Mouse (Mus musculus): ENCODE measurements at regions not wholly inside any gene's neighbourhood (a gene's known extent, or its start where the extent isn't known, plus 50 kb on each side); places are given as distances from the start of the nearest gene placed in this dataset.
"Not testable (repeated sequence)": the region's sequence is repeated elsewhere in the genome, so short reads cannot be mapped to it uniquely, and the experiment has no call there.

DNA sequence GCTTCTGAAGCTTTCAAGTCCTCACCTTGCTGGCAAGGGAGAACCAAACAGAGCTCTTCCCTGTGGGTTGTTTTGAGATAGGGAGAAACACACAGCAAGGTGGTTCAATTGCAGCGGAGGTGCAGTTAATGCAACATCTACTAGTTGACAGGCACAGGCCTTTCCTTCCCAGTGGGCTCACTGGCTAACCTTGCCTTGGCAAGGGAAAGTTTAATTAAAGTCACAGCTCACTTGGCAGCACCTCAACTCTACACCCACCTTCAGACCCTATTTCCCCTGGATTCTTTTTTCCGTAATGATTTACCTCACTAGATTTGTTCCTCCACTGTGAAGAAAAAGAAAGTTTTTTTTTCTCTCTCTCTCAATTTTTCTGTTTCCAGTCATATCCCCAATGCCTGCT lies 314.5 kb downstream of the Tlr4 start:
- DNase-seq = no peak

DNA sequence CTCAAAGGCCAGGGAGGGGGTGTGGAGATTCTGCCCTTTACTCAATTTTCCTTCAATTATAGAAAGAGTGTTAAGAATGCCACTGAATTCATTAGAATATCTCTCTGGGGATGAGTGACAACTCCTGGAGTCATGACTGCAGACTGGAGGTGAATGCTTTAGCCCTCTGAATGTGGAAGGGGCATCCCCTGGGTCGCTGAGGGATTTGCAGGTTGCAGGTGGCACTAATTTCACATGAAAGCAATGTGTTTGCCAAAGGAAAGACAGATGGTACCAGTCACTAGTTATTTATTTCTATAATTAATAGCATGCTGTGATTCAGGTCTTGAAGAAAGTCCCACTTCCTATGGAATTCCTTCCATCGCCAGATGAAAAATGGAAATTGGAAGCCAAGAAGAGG lies 321.1 kb downstream of the Tlr4 start:
- DNase-seq = no peak

DNA sequence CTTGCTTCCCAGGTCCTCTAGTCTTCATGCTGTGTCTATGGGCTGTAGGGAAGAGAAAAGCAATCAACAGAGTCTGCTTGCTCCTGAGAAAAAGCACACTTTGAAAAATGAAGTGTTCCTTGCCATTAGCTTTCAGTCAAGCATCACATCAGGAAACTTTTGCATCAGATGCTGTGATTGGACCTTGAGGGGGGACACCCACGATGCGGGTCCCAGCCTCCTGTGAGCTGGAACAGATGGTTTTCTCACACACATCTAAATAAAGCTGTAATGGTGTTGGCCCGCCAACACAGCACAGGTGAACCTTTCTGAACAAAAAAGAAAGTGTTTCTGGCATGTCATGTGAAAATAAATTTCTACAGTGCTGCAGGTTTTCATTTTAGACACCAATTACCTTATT lies 335.3 kb downstream of the Tlr4 start:
- no peak for DNase-seq

DNA sequence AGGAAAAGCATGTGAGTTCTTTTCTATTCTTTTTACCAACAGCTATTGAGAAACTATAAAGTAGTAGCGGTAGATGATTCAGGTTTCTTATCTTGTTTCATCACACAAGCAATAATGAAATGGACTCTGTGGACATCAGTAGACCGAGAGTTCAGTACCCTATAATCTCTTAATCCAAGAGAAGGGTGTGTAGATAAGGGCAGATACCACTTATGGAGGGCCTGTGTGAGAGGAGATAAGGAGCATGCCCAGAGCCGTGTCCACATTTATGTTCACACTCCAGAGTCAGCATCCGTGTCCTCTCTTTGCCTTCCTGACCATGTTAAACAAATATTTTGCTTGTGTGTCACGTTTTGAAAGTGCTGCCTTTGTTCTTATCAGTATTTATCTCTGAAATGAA lies 340.3 kb downstream of the Tlr4 start:
- DNase-seq = no peak

DNA sequence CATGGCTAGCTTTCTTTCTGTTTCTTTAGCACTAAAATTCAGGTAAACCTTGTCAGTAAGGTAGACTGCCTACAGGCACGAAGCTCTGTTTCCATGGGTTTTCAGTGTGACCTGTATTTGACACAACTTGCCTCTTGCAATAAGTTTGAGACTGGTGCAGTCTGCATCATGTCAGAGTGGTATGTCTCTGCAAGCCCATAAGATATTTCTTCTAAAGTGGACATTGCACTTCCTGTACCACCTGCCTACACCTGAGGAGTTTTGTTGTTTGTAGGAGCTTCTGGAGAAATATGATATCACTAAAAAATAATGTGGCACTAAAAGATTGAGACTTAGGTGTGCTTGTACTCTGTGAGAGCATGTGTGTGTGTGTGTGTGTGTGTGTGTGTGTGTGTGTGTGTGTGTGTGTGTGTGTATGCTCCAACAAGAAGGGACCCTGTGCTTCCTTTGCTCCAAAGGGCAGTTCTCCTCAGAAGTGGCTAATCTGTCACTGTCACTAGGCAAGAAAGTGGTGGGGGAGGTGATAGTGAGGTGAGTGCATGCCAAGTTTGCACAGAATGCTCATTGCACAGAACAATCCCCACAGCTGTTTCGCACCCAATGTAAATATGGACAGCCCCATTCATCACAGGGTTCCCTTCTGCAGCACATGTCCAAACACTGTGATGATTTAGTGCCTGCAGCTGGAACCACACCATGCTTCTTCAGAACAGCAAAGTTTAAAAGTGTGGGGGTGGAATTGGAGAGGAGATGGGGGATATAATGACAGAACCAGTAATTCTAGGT lies 360.5 kb downstream of the Tlr4 start:
- DNase-seq = no peak

DNA sequence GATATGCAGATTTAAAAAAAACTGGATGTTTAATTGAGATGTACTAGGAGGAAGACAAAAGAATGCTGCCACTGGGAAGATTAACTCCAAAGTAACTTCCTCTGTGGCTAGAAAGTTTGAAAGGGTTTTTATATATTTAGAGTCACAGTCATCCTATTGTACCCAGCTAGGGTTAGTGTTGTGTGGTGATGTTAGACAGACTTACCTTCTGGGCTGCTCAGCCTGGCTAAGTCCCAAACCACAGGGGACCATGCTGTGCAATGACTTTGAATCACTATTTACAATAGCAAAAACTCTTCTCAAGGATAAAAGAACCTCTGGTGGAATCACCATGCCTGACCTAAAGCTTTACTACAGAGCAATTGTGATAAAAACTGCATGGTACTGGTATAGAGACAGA lies 363.2 kb downstream of the Tlr4 start:
- DNase-seq = no peak

DNA sequence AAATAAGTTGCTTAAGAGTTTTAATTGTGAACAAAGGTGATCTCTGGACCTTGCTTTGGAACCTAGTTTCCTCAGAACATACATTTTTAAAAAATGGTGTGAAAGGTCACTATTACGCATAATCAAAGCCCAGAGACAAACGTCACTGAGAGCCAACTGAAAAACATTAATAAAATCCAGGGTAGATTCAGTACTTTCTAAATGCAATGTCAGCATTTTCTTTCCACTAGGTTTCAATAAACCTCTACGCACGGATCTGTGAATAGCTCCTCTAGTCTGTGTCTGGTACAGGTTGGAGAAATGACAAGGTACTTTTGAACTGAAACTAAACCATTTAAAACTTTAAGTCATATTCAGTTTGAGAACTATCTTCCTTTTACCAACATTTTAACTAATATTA lies 367.0 kb downstream of the Tlr4 start:
- no peak for DNase-seq

DNA sequence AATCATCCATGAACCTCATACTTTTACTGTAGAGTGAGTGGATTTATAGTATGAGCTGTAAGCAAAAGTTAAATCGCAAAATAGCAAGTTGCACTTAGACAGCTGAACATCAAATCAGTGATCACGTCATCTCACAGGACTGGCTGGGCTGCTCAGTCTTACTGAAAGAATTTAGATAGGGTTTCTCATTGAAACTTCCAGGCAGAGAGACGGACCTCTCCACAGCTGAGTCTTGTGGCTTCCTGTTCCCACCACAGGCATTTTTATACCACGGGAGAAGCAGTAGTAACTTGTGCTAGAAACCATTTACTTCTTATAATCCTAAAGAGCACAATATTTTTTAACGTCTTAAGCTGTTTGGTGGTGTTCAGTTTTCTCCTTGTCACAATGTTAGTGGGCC lies 369.5 kb downstream of the Tlr4 start:
- no peak for DNase-seq

DNA sequence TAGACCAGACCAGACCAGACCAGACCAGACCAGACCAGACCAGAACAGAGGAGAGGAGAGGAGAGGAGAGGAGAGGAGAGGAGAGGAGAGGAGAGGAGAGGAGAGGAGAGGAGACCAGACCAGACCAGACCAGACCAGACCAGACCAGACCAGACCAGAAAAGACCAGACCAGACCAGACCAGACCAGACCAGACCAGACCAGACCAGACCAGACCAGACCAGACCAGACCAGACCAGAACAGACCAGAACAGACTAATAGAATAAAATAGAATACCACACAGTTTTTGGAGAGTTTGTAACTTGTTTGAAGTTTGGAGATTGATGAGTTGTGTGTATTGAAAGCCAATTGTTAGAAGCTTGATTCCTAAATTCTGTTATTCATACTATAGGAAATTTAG lies 381.0 kb downstream of the Tlr4 start:
- DNase-seq = peak; percentile 48

DNA sequence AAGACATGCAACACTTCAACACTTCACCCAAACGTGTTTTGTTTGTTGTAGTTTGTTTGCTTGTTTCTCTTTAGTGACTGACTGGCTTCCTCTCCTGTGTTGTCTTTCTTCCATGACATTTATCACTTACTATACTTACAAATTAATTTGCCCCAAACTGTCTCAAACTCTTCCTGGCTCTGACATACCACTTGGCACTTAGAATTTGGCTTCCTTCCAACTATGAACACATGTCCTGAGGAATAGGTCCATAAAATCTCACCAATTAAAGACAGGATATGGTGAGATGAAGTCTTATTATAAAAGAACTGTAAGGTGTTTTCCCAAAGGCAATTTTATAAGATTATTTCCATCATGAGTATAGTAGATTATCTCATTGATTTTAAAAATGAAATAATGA lies 386.0 kb downstream of the Tlr4 start:
- DNase-seq = no peak

DNA sequence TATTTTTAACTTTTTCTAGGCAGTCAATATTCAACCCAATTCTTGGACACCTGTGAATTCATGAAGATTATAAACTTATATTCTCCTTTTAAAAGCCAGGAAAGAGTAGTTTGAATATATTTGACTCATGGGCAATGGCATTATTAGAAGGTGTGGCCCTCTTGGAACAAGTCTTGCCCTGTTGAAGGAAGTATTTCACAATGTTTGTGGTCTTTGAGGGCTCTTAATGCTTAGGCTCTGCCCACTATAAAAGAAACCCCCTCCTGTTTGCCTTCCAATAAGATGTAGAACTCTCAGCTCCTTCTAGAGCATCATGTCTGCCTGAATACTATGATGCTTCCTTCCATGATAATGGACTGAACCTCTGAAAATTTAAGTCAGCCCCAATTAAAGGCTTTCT lies 397.1 kb downstream of the Tlr4 start:
- no peak for DNase-seq

DNA sequence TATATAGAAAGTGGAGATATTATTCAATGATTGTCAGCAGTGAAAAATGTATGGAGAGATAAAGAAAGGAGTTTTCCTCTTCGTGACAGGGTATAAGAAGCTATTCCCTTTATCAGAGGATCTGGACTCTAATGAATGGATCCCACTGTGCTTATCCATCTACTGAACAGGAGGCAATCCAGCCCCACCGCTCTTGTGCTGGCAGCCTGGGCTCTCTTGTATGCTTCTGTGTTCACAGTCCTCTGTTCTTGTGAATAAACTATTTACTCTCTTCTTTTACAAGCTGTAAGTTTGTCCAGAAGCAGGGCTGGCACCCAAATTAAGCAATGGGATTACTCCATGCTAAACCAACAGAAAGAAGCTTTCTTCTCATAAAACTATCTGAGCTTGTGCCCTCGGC lies 401.8 kb downstream of the Tlr4 start:
- DNase-seq = no peak

DNA sequence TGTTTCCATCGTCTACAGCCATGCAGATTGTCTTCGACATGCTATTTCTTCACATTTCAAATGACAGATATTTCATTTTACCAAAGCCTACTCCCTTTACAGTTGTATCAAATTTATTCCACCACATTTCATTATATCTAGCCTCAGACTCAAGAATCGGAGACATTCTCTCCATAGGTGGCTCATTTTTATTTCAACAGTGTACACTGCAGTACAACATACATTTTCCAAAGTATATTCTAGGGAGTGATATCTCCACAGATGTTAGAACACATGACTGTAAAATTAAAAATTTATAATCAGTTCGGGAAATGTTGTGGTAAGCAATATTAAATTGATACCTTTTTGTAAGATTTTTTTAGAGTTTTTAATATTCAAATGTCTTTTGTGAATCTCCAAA lies 446.2 kb downstream of the Tlr4 start:
- no peak for DNase-seq

DNA sequence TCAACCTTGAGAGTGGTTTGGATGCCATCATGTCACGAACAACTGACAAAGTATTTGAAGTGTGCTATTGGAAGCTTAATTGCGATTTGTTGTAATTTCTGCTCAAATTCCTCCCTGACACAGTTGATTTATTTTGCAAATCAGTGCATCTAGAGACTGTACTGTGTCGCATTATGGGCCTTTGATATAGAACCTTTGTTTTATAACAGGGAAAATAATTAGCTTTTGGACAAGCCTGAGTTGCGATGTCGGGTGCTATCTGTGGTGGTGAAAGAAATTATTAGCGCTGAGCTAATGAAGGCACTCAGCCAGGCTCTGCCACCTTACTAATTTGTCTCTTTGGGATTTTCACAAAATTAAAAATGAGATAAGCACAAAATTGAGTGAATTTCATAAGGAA lies 473.6 kb downstream of the Tlr4 start:
- no peak for DNase-seq

DNA sequence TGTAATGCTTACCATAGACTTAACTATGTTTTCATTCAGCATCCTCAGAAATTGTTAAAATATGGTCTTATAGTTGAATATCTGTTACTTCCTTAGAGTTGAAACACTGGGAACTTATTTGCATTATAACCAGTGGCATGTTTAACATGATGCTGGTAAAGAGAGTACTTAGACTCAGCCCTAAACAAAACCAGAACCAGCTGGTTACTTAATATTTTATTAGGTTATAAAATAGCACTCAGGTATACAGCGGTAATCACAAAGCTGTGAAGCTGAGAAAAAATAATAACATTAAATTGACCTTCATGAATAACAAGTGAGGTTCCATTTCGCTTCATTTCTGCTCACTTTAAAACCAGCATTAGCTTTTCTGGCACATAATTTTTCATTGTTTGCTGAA lies 474.4 kb downstream of the Tlr4 start:
- no peak for DNase-seq

DNA sequence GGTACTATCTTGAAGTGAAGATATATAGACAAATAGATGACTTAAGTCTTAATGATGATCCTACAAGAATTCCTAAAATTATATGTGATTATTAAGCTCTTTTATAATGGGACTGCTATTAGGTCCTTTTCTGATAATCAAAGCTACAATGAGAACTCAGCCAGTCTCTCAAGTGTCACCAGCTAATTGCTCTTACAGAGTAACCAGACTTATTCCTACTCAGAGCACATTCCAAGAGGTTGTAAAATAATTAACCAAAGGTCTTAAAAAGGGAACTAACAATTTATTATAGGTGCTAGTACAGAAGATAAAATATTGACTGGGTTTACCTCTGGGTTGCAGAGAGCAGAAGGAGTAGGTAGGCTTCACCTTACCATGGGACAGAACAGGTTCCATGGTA lies 492.7 kb downstream of the Tlr4 start:
- not testable (repeated sequence) for DNase-seq

Measured in thymus, postnatal 4 days (tissue).